Mouse (Mus musculus) midbrain, embryonic 11.5 days (tissue): ENCODE measurements at regions not wholly inside any gene's neighbourhood (a gene's known extent, or its start where the extent isn't known, plus 50 kb on each side); places are given as distances from the start of the nearest gene placed in this dataset.
A peak's percentile ranks its signal among the peaks of the same experiment; 100 is the strongest.

Source experiments
- ATAC-seq: fragments of 200-750 bp; cut with Nextera tagmentation; 2 replicates; pipeline ENCODE4 v1.8.0; 2017; ENCODE audit warnings: moderate TSS enrichment, moderate library complexity; ENCODE audit not compliant: low FRiP score
- DNase-seq: peaks from one replicate; pipeline ENCODE4 v3.0.0; 2015; ENCODE audit warnings: low spot score; ENCODE audit errors: missing footprints
- H3K27ac ChIP-seq: fragments of 300-500 bp; sonication (generic); 2 replicates; pipeline ENCODE4 v1.5.1; 2014; ENCODE audit warnings: low read depth, low read length
- H3K27me3 ChIP-seq: fragments of 300-500 bp; sonication (generic); 2 replicates; pipeline ENCODE4 v1.6.1; 2014; ENCODE audit warnings: mild to moderate bottlenecking, low read length, moderate library complexity, mixed read lengths; ENCODE audit not compliant: control insufficient read depth, insufficient read depth
- H3K36me3 ChIP-seq: fragments of 300-500 bp; sonication (generic); 2 replicates; pipeline ENCODE4 v1.6.1; 2014; ENCODE audit warnings: mild to moderate bottlenecking, low read length, moderate library complexity, mixed read lengths; ENCODE audit not compliant: control insufficient read depth, insufficient read depth
- H3K4me1 ChIP-seq: fragments of 300-500 bp; sonication (generic); 2 replicates; pipeline ENCODE4 v1.6.1; 2014; ENCODE audit warnings: low read length; ENCODE audit not compliant: control insufficient read depth, insufficient read depth
- H3K4me2 ChIP-seq: fragments of 300-500 bp; sonication (generic); 2 replicates; pipeline ENCODE4 v1.6.1; 2014; ENCODE audit warnings: mild to moderate bottlenecking, moderate library complexity
- H3K4me3 ChIP-seq: fragments of 300-500 bp; sonication (generic); 2 replicates; pipeline ENCODE4 v1.5.1; 2014; ENCODE audit warnings: low read depth, low read length
- H3K9ac ChIP-seq: fragments of 300-500 bp; sonication (generic); 2 replicates; pipeline ENCODE4 v1.6.1; 2014; ENCODE audit warnings: low read length
- H3K9me3 ChIP-seq: fragments of 300-500 bp; sonication (generic); 2 replicates; pipeline ENCODE4 v1.6.1; 2016; ENCODE audit warnings: low read length; ENCODE audit not compliant: control insufficient read depth
- WGBS: fragments of 180-500 bp; shearing (Covaris S2); extraction: QIAGEN DNeasy Blood & Tissue Kit; methylation state at CpG from one replicate; pipeline ENCODE4 v1.1.7; 2014; 5-methylcytosine and 5-hydroxymethylcytosine counted together

DNA sequence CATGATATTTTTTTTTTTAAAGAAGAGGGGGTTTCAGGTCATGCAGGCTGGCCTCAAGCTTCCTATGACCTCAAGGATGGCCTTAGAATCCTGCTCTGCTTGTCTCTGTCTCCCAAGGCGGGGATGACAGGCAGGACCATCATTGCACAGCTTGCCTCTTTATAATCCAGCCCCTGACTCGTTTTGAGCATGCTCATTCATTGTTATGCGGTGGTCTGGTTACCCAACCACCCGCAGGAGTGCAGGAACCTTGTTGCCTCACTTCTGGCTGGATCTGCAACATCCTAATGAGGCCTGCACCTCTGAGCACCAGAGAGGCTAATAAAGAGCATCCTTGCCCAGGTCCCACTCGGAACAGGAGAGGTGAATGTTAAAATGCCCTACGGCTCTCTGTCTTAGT, 63.4 kb downstream of the Irf2bpl start:
- peaks cover 55% of the 10 kb centered on the region for H3K4me1 ChIP-seq
- H3K9ac ChIP-seq: peak overlapping the region; percentile 20; the same call in 1 of the 2 replicates
- DNase-seq (no peak), ATAC-seq (no peak)
- H3K9me3 ChIP-seq: no peaks in the 10 kb centered on the region
- 53% methylated on average over 6 of the region's 6 CpGs for WGBS
- H3K36me3 ChIP-seq: no peaks in the 10 kb centered on the region
- H3K4me2 ChIP-seq: no peak overlapping the region
- H3K27ac ChIP-seq: no peak overlapping the region; the same call in 1 of the 2 replicates
- H3K4me3 ChIP-seq: no peak overlapping the region
- H3K27me3 ChIP-seq: no peaks in the 10 kb centered on the region

DNA sequence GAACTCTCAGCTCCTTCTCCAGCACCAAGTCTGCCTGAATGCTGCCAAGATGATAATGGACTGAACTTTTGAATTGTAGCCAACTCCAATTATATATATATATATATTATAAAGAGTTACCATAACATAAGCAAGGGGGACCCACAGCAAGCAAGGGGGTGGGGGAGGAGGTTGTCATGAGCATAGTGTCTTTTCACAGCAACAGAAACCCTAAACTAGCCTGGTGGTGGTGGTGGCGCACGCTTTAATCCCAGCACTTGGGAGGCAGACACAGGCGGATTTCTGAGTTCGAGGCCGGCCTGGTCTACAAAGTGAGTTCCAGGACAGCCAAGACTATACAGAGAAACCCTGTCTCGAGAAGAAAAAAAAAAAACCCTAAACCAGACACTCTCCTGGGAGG, 65.0 kb downstream of the Irf2bpl start:
- peaks cover 54% of the 10 kb centered on the region for H3K4me1 ChIP-seq
- DNase-seq: no peak
- no peak overlapping the region for H3K4me2 ChIP-seq
- H3K9ac ChIP-seq: no peak overlapping the region
- WGBS: 87% methylated on average over 6 of the region's 6 CpGs
- no peak overlapping the region for H3K4me3 ChIP-seq
- ATAC-seq: no peak
- no peaks in the 10 kb centered on the region for H3K27me3 ChIP-seq
- H3K27ac ChIP-seq: no peak overlapping the region
- no peaks in the 10 kb centered on the region for H3K9me3 ChIP-seq
- H3K36me3 ChIP-seq: no peaks in the 10 kb centered on the region

DNA sequence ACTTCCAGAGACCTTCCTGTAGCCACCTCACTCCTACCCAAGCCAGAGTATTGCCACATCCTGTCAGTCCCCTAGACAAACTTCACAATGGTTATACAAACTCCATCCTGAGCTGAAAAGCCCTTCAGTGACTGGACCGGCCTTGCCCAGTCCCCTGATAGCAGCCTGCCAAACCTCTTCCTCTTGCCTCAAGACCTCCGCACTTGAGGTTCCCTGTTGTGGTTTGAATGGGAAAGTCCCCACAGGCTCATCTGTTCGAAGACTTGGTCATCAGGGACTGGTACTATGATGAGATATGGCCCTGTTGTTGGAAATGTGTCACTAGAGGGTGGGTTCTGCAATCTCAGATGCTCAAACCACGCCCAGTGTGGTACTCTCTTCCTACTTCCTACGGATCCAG, 65.4 kb downstream of the Irf2bpl start:
- DNase-seq: no peak
- Histone ChIP-seq H3K4me1 (peaks cover 54% of the 10 kb centered on the region), H3K36me3 (no peaks in the 10 kb centered on the region), H3K4me3 (no peak overlapping the region), H3K9me3 (no peaks in the 10 kb centered on the region), H3K27ac (no peak overlapping the region), H3K27me3 (no peaks in the 10 kb centered on the region), H3K4me2 (no peak overlapping the region), H3K9ac (no peak overlapping the region)
- ATAC-seq: no peak
- 91% methylated on average over 5 of the region's 5 CpGs for WGBS

DNA sequence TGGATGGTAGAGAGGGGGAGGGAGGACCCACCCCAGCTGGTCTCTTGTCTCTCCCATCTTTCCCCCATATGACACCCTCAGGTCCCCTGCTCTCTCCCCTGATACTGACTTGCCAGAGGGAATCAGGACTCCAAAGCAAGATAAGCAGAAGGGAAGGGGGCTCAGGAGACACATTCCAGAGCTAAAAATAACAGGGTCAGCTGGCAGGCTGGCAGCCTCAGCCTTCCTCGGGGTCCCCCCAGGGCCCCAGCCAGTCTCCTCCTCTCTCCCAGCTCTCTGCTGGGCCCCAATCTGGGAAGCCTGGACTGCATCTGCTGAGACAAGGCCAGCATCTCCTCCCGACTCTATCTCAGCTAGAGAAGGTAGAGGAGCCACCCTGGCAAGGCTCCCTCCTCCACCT, 66.4 kb downstream of the Irf2bpl start:
- no peaks in the 10 kb centered on the region for H3K36me3 ChIP-seq
- H3K27ac ChIP-seq: no peak overlapping the region
- H3K9me3 ChIP-seq: no peaks in the 10 kb centered on the region
- DNase-seq (no peak), ATAC-seq (no peak)
- H3K27me3 ChIP-seq: no peaks in the 10 kb centered on the region
- H3K4me3 ChIP-seq: no peak overlapping the region
- H3K4me1 ChIP-seq: peaks cover 48% of the 10 kb centered on the region
- no peak overlapping the region for H3K4me2 ChIP-seq
- 44% methylated on average over 2 of the region's 2 CpGs for WGBS
- no peak overlapping the region for H3K9ac ChIP-seq

DNA sequence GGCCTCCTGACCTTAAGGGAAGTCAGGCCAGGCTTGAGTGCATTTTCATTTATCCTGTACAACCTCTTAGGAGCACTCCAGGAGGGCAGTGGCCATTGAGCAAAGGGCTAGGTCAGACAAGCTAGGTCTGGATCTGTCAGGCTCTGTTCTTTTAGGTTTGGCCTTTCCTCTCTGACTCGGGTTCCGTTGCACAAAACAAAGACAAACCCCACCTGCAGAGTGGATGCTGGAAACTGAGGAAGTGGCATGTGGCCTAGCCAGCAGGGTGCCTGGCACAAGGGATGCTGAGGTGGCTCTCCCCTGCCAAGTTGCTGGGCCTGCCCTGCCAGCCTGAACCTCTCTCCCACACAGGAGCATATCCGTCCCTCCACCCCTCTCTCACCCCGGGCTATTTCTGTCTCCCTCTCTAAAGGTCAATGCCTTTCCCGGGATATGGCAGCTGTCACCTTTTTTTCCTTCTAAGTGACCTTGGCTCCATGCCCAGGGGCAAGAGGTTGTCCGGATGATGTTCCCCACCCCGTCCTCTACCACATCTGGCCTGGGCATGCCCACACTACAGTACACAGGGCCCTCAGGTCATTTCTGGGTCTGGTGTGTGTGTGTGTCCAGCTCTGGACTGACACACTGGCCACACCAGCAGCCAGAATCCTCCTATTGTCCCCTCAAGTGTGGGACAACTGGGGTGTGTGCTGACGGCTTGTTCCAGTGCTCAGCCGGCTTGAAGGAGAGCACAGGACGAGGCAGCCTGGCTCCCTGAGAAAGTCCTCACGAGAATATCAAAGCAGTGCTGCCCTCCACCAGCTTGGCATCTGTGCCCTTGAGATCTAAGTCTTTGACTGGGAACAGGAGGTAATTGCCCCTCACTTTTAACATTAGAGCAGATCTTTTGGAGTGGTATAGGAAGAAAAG, 67.6 kb downstream of the Irf2bpl start:
- Histone ChIP-seq H3K27ac (peak overlapping the region; percentile 80), H3K27me3 (no peaks in the 10 kb centered on the region), H3K4me3 (no peak overlapping the region), H3K36me3 (no peaks in the 10 kb centered on the region), H3K9me3 (no peaks in the 10 kb centered on the region), H3K9ac (peak overlapping the region; percentile 29; the same call in 1 of the 2 replicates), H3K4me1 (peaks cover 44% of the 10 kb centered on the region), H3K4me2 (no peak overlapping the region)
- 22% methylated on average over 11 of the region's 11 CpGs for WGBS
- no peak for ATAC-seq
- peak; percentile 87 for DNase-seq

DNA sequence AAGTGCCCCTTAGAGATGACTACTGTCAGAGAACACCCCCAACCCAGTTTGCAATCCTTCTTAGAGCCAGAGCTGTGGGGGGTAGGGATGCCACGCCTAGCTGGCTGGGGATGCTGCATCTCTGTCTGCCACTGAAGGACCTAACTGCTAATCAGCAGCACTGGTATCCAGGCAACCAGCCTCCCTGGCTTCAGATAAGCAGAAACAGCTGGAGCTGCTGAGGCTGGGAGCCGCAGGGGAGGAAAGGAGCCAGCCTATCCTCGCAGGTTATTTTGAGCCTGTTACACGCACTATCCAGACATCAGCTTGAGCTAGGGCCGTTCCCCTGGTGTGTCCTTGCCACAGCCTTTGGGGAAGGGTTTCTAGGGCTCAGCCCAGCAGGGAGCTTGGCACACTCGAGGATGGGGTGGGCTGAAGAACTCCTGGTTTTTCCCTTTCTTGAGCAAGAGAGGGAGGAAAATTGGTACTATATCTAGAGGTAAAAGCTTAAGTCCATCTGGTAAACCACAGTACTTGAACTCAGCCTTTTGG, 68.4 kb downstream of the Irf2bpl start:
- ATAC-seq (peak; percentile 75), DNase-seq (peak; percentile 93)
- peaks cover 42% of the 10 kb centered on the region for H3K4me1 ChIP-seq
- no peak overlapping the region for H3K4me3 ChIP-seq
- no peaks in the 10 kb centered on the region for H3K27me3 ChIP-seq
- peak overlapping the region; percentile 29; the same call in 1 of the 2 replicates for H3K9ac ChIP-seq
- no peaks in the 10 kb centered on the region for H3K36me3 ChIP-seq
- WGBS: 3% methylated on average over 6 of the region's 6 CpGs
- peak overlapping the region; percentile 80 for H3K27ac ChIP-seq
- no peaks in the 10 kb centered on the region for H3K9me3 ChIP-seq
- no peak overlapping the region for H3K4me2 ChIP-seq

DNA sequence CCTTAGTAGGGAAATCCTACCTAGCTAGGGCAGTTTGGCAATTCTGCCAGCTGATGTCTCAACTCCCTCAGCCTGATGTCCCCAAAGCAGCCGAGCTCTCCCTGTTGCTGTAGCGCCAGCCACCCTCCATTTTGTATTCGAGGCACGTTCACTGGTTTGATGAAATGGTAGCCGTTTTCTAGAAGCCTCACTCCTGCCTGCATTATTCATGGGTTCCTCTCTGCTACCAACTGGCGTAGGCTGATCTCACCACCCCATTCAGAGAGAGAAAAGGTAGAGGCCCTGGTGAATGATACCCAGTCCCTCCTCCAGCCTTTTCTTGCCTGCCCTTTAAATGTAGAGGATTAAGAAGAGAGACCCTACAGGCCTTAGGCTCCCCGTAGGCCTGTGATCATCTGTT, 69.9 kb downstream of the Irf2bpl start:
- peaks cover 43% of the 10 kb centered on the region for H3K4me1 ChIP-seq
- no peak overlapping the region for H3K4me3 ChIP-seq
- 39% methylated on average over 7 of the region's 7 CpGs for WGBS
- peak overlapping the region; percentile 71 for H3K27ac ChIP-seq
- ATAC-seq (peak; percentile 77), DNase-seq (peak; percentile 97)
- no peaks in the 10 kb centered on the region for H3K27me3 ChIP-seq
- no peak overlapping the region for H3K9ac ChIP-seq
- H3K36me3 ChIP-seq: no peaks in the 10 kb centered on the region
- H3K9me3 ChIP-seq: no peaks in the 10 kb centered on the region
- no peak overlapping the region for H3K4me2 ChIP-seq
